Mouse (Mus musculus) liver, adult (tissue): ENCODE measurements around the gene Ephb4.
A peak's percentile ranks its signal among the peaks of the same experiment; 100 is the strongest.

Experiments
- GATA4 ChIP-seq: IDR thresholded peaks from 2 replicates; pipeline ENCODE4 v1.6.1; 2014; ENCODE audit warnings: mild to moderate bottlenecking, low read length; ENCODE audit not compliant: insufficient replicate concordance

Ephb4 gene

DNA sequence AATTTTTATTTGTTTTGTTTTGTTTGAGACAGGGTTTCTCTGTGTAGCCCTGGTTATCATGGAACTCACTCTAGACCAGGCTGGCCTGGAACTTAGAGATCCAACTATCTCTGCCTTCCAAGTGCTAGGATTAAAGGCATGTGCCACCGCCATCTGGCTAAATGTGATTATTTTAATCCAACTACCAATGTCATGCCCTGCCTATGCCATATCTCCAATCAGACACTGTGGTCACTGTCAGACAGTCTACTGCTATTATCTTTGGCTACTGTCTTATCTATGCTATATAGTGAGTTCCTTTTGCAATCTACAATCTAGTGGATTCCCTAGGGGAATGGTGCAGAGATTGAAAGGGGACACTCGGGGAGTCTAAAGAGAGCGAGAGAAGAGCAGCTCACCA is 28.9 kb upstream of the Ephb4 start:
- TF ChIP-seq GATA4: no peak

DNA sequence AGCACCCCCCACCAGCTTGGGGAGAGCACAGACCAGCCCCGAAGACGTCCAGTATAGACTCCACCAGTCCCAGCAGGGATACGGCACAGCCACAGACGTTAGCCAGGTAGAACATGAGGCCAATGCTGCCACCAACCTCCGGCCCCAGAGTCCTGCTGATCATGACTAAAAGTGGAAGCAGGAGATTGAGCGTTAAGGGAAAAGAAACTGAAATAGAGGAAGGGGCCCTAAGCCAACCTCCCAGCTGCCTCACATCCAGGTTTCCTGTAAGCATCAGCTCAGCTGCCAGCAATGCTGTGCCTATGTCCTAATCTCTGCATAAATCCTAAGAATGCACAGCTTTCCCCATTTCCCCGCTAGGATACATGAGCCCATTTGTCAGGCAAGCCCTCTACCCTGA is 19.0 kb upstream of the Ephb4 start:
- TF ChIP-seq GATA4: no peak

DNA sequence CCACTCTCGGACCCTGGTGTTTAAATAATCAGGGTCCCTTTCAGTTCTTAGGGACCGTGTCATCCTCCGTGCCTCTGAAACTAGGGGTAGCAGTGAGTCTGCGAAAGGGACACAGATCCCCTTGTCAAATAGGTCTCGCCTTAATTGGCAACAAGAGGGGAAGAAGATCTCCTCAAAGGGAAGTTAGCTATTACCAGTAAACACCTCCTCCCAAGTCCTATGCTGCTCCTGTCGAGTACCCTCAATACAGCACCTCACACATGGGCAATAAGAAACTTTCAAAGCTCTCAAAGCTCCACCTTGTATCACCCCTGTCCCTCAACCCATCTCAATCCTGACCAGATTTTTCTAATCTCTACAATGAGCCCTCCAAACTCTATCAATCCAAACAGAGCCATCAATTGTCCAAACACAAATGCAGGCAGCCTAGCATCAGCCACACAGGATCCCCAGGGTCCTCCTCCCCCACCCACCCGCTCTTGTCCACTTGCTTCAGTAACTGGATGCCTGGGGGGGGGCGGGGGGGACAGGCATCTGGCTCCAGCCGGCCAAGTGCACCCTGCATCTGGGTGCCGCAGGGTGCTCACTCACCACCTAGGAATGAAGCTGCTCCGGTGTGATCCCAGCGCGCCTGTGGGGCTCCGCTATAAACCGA is 16.9 kb upstream of the Ephb4 start:
- no peak for TF ChIP-seq GATA4

DNA sequence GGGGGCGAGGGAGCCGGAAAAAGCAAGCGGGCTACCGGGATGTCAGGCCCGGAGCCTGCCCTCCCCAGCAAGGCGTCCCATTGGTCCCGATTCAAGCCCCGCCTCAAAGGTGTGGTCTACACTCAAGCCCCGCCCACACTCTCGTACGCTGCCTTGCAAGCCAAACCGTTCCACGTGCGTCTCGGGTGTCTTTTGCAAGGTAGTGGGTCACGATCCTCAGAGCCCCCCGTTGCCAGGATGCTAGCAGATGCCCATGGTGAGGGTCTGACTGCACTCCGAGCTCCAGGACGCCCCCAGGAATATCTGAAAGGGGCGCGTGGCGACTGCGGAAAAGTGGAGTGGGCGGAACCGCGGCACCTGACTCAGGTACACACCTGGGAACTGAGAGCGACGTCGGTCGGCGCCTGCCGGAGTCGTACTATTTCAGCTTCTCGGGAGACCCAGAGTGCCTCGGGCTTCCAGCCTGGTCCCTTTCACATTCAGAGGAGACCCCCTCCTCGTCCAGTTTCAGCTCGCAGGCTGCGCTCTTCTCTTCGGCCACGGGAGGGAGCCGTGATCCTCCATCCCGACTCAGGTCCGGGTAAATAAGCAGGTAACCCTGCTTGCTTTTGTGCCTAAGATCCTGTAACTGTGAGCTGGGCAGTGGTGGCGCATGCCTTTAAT is 16.3 kb upstream of the Ephb4 start, which contains the start of gene Slc12a9:
Gene Slc12a9, minus strand, starts transcription at position 86 of the 663 bp plus-strand sequence.
- TF ChIP-seq GATA4: no peak

DNA sequence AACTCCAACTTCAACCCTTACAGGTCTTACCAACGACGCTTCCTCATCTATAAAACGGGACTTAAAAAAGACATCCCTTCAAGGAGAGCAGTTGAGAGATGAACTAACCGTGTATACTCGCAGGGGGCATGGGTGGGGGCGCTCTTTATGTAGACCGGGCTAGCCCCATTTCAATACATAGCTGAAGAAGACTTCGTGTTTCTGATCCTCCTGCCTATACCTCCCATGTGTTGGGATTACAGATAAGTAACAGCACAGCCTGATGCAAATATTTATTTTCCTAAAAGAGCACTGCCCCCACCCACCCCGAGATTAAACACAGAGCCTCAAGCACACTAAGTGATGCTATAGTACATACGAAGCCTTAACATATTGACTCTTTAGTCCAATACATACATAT is 15.6 kb upstream of the Ephb4 start:
- TF ChIP-seq GATA4: no peak

DNA sequence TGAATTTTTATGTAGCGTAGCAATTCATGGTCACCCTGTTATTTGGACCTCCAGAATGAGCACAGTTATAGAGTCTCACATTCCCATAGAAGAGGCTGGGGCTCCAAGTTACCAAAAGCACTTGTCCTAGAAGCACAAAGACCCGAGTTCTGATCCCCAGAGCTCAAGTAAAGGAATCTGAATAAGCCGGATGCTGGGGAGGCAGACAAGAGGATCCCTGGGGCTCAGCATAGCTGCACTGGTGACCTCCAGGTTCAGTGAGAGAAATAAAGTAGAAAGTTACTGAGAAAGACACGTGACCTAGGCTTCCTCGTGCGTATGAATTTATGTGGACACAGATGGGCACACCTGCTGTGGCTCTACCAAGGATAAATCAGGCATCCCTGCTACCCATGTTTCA is 14.8 kb upstream of the Ephb4 start:
- TF ChIP-seq GATA4: no peak

DNA sequence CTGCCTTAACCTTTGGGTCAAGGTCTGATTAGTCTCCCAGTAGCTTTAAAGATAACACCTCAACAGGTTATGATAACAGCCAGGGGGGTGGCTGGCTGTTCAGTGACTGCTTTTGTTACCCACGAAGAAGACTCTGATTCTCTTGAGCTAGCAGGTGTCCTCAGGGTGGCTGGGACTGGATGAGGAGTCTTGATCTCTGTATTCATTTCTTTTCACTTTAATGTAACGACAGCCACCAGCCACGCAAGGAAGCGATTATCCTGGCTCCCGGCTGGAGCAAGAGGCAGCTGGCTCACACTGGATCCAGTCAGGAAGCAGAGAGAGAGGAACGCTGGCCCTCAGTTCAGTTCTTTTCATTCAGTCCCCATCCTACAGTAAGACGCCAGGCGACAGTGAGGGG is 12.7 kb upstream of the Ephb4 start:
- TF ChIP-seq GATA4: no peak

DNA sequence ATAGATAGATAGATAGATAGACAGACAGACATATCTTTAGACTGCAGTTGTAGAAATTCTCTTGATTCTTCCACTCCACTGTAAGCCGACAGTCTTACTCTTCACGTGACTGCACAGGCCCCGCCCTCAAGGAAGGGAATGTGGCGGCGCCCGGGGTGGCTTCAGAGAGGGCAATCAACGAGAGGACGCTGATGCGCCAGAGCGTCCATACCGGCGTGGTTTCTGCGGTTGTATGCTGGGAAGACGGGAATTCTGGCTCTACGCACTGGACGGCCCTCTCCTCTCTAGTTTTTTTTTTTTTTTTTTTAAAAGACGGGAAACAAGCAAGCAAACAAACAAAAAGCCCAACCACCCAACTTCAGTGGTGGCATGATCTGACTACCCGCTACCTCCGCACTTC is 11.7 kb upstream of the Ephb4 start:
- TF ChIP-seq GATA4: no peak

DNA sequence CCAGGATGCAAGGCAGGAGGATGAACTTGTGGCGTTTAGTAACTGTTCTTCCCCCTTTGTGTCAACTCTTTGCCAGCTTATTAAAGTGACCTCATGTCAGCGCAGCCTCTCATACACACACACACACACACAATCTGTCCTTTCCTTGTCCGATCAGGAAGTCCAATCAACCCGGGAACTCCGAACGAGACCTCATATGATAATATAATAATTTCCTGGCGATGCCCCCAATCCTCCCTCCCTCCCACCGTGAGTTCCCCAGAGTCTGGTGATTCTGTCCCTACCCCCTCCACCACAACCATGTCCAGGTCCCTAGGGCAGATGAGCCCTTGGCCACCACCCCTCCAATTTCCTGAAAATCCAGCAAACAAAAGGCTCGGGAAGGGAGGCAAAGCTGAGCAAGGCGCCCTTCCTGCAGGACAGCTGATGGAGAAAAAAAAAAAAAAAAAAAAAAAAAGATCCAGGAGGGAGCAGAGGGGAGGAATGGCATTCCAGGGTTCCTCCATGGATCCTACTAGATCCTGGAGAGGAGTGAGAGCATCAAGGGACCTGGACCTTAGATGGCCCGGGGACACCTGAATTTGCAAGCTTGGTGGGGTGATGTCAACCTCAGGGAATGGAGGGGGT is 11.1 kb upstream of the Ephb4 start:
- peak; percentile 72; the same call in 1 of the 2 replicates for TF ChIP-seq GATA4

DNA sequence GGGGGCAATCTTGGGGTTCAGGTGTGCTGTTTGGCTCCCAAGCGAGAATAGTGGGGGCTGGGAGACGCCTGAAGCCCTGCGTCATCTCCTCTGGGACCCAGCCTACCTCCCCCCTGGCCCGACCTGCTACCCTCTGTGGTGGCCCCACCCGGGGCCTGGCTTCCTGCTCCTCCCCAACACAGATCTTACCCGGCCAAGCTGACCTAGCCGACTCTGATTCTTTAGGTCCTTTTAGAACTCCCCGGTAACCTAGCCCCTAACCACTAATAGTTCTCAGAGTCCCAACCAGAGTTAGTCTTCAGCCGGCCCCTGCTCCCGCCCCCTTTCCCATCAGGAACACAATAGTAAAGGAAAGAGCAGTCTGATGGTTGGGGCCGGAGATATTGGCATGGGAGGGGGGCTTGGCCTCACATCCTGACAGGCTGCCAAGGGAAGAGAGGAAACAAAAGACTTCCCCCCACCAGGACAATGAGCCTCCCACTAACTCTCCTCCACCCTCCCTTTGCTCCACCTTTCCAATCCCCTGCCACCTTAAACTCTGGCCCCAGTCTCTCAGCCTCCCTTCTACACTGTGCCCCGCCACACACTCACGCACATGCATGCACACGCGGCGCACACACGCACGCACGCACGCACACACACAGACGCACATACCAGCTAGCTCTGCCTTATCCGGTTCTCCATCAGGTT is 10.5 kb upstream of the Ephb4 start:
- peak; percentile 25; the same call in 1 of the 2 replicates for TF ChIP-seq GATA4

DNA sequence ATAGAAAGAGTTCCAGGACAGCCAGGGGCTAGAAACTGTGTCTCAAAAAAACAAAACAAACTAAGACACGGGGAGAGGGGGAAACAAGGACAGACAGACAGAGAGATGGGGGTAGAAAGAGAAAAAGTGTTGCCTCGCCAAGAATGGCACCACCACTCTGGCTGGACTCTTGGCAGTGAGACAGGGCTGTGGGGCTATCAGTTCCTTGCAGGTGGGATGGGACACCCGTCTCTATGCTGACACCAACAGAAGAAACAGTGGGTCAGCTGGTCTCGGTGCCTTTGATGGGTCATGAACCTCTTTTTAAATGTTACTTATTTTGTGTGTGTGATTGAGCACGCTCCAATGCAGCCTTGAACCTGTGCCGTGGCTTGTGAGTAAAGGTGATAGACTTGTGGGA is 9.7 kb upstream of the Ephb4 start:
- no peak for TF ChIP-seq GATA4

DNA sequence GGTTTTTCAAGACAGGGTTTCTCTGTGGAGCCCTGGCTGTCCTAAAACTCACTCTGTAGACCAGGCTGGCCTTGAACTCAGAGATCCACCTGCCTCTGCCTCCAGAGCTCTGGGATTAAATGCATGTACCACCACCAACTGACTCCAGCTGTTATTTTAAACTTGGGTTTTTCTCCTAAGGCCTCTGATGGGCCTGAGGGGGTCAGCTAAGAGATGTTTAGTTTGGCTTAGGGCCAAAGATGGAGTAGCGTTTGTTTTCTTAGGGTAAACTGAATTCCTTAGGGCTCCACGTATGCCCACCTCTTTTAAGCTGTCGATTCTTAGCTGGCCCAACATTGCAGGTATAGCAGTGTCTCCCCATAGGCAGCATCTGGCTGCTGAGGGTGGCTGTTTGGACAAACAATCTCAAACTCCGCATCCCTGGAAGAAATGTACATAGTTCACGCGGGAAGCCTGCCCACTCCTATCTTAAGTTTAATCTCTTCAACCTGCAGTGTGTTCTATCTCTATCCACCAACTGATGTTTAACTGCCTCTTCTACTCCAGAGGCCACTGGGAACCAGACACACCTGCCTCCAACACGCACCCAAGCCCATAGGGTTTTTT is 7.4 kb upstream of the Ephb4 start:
- no peak for TF ChIP-seq GATA4

DNA sequence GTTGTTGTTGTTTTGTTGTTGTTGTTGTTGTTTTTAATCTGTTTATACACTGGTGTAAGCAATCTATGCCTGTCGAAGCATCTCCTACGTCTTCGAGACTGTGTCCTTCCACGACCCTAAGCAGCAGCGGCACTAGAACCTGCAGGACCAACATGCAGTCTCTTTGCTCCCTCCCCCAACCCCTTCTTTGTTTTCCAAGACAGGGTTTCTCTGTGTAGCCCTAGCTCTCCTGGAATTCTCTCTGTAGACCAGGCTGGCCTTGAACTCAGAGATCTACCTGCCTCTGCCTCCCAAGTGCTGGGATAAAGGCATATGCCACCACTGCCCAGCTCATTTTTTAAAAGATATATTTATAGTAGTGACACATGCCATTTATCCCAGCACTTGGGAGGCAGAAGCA is 6.5 kb upstream of the Ephb4 start:
- TF ChIP-seq GATA4: no peak

DNA sequence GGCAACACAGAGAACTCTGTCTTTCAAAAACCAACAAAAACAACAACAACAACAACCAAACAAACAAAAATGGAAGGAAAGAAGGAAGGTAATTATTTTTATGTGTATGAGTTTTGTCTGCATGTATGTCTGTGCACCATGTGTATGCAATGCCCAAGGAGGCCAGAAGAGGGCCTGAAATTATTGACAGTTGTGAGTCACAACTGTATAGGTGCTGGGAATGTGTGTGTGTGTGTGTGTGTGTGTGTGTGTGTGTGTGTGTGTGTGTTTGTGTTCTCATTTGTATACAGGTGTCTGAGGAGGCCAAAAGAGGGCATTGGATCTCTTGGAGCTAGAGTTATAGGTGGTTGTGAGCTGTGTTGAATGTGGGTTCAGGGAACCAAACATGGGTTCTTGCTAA is 6.0 kb upstream of the Ephb4 start:
- TF ChIP-seq GATA4: no peak

DNA sequence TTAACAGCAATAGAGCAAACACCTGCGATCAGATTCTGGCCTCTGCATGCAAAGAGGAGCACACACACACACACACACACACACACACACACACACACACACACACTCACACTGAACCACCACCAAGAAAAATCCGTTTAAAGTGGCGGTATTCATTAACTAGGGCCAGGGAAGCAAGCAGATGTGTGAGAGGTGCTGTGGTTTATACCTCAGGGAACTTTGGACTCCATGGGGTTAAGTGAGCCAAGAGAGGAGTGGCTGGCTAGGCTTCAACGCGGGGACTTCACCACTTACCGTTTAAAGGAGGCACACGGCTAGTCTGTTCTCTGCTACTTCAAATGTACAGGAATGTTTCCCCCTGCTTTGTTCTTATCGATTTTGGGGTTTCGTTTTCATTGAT is 4.1 kb upstream of the Ephb4 start:
- no peak for TF ChIP-seq GATA4
